Mouse (Mus musculus): ENCODE data around the gene BC028528. TPM values are rescaled to one million over a fixed set of nuclear protein-coding genes. Genes with fewer than 3 reads are reported as not detected.

The BC028528 gene
- polyA plus RNA-seq, 1 experiment from 2014 or later: 76.9 TPM

DNA sequence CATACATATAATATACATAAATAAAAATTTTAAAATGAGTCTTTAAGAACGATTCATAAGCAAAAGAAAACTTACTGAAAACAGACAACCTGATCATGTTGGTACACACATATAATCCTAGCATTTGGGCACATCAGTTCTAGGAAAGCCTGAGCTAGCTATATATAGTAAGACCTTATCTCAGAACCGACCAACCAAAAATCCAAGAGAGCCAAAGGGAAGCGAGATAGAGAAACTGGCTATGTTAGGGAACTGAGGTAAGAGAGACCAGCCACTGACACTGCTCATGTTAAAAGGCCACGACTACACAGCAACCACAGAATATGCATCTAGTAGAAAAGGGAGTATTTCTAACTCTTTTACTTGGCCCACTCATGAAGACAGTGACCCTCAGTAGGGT lies 41.2 kb downstream of the BC028528 start:
- no peak overlapping the region for H3K27ac ChIP-seq
- no peak overlapping the region for H3K9ac ChIP-seq

DNA sequence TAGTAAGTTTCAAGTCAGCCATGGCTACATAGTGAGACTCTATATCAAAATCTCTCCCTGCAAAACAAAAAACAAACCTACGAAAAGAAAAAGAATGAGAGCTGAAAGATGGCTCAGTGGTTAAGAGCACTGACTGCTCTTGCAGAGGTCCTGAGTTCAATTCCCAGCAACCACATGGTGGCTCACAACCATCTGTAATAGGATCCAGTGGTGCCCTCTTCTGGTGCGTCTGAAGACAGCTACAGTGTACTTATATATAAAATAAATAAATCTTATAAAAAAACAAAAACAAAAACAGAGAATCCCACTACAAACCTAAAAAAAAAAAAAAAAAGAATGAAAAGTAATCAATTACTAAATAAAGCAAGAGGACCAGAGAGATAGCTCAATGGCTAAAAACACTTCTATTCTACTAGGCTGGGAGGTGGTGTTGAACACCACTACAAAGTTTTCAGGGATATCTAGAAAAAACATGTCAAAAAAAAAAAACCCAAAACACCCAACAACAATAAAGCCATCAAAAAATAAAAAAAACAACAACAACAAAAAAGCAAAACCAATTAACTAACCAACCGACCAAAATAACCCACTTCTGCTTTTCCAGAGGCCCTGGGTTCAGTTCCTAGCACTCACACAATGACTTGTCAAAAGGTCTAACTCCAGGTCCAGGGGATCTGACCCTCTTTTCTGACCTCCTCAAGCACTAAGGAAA lies 49.1 kb downstream of the BC028528 start:
- Histone ChIP-seq H3K27me3 (no peaks in the 10 kb centered on the region), H3K4me1 (no peaks in the 10 kb centered on the region), H3K36me3 (peaks cover 78% of the 10 kb centered on the region), H3K4me3 (no peak overlapping the region), H3K27ac (no peak overlapping the region), H3K9me3 (no peaks in the 10 kb centered on the region), H3K9ac (no peak overlapping the region), H3K4me2 (no peak overlapping the region)
- 88% methylated on average over 3 of the region's 3 CpGs for WGBS
- no peak for ATAC-seq (ENCODE audit: borderline replicate concordance, extremely low read depth, low FRiP score, low TSS enrichment)

More for the DNA sequence above, 41.2 kb downstream of the BC028528 start:
- Histone ChIP-seq H3K36me3 (peaks cover 72% of the 10 kb centered on the region), H3K9me3 (no peaks in the 10 kb centered on the region), H3K4me2 (no peak overlapping the region), H3K27me3 (no peaks in the 10 kb centered on the region), H3K4me1 (peaks cover 8% of the 10 kb centered on the region), H3K4me3 (no peak overlapping the region)
- no peak for ATAC-seq (ENCODE audit: borderline replicate concordance, extremely low read depth, low FRiP score, low TSS enrichment)
- whole genome bisulfite sequencing: 77% methylated on average over 4 of the region's 4 CpGs

DNA sequence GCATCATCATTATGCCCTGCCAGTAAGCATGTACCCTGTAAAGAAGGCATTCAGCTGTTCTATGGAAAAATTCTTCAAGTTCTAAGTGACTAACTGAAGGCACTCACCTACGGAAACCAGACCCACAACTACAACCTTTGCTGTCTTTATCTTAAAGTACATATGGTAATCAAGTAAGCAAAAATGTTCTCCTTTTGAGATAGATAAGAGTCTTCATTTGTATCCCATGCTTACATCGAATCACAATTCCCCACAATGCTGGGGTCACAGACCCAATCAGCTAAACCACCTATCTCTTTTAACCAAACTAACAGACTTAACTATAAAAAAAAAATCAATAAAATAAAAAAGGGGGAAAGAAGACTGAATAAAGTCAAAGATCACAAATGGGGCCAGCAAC lies 52.6 kb downstream of the BC028528 start:
- 90% methylated on average over 2 of the region's 2 CpGs for WGBS
- Histone ChIP-seq H3K36me3 (peaks cover 73% of the 10 kb centered on the region), H3K9ac (no peak overlapping the region), H3K4me2 (no peak overlapping the region), H3K27ac (no peak overlapping the region), H3K4me1 (no peaks in the 10 kb centered on the region), H3K27me3 (no peaks in the 10 kb centered on the region), H3K4me3 (no peak overlapping the region), H3K9me3 (no peaks in the 10 kb centered on the region)
- ATAC-seq (ENCODE audit: borderline replicate concordance, extremely low read depth, low FRiP score, low TSS enrichment): no peak

Other genes with a start within 250 kb of the BC028528 start
- gene Mcl1, start 233.2 kb downstream of the BC028528 start, polyA plus RNA-seq (2015; fragmentation: Nextera tagmentation; extraction: Ambion mirVana): 64.5 and 65.2 TPM in 2 replicates
- 3.1 and 5.7 TPM in 2 replicates for gene Adamtsl4, start 204.1 kb downstream of the BC028528 start, polyA plus RNA-seq (2015; fragmentation: Nextera tagmentation; extraction: Ambion mirVana)
- 16.9 and 20.4 TPM in 2 replicates for gene Ecm1, start 152.4 kb downstream of the BC028528 start, polyA plus RNA-seq (2015; fragmentation: Nextera tagmentation; extraction: Ambion mirVana)
- 51.8 and 52.8 TPM in 2 replicates for gene Tars2, start 131.8 kb downstream of the BC028528 start, polyA plus RNA-seq (2015; fragmentation: Nextera tagmentation; extraction: Ambion mirVana)
- gene Rprd2, start 73.1 kb downstream of the BC028528 start, polyA plus RNA-seq (2015; fragmentation: Nextera tagmentation; extraction: Ambion mirVana): 20.5 and 21.3 TPM in 2 replicates
- gene Prpf3, start 36.1 kb downstream of the BC028528 start, polyA plus RNA-seq (2015; fragmentation: Nextera tagmentation; extraction: Ambion mirVana): 49.3 and 51.0 TPM in 2 replicates
- 305 and 336 TPM in 2 replicates for gene Mrps21, start 20.5 kb downstream of the BC028528 start, polyA plus RNA-seq (2015; fragmentation: Nextera tagmentation; extraction: Ambion mirVana)
- 4.9 and 5.2 TPM in 2 replicates for gene Ciart, start 9.8 kb downstream of the BC028528 start, polyA plus RNA-seq (2015; fragmentation: Nextera tagmentation; extraction: Ambion mirVana)
- 37.9 and 47.4 TPM in 2 replicates for gene Aph1a, start 2.0 kb upstream of the BC028528 start, polyA plus RNA-seq (2015; fragmentation: Nextera tagmentation; extraction: Ambion mirVana)
- 11.6 and 11.9 TPM in 2 replicates for gene Car14, start 12.7 kb upstream of the BC028528 start, polyA plus RNA-seq (2015; fragmentation: Nextera tagmentation; extraction: Ambion mirVana)
- 222 and 233 TPM in 2 replicates for gene Anp32e, start 37.2 kb upstream of the BC028528 start, polyA plus RNA-seq (2015; fragmentation: Nextera tagmentation; extraction: Ambion mirVana)
- gene Plekho1, start 104.0 kb upstream of the BC028528 start, polyA plus RNA-seq (2015; fragmentation: Nextera tagmentation; extraction: Ambion mirVana): 36.0 and 38.2 TPM in 2 replicates
- 32.2 and 33.4 TPM in 2 replicates for gene Vps45, start 166.5 kb upstream of the BC028528 start, polyA plus RNA-seq (2015; fragmentation: Nextera tagmentation; extraction: Ambion mirVana)
- gene Otud7b, start 212.5 kb upstream of the BC028528 start, polyA plus RNA-seq (2015; fragmentation: Nextera tagmentation; extraction: Ambion mirVana): 22.0 and 22.9 TPM in 2 replicates